Mouse (Mus musculus): ENCODE measurements around the gene Gna11.

The Gna11 gene

DNA sequence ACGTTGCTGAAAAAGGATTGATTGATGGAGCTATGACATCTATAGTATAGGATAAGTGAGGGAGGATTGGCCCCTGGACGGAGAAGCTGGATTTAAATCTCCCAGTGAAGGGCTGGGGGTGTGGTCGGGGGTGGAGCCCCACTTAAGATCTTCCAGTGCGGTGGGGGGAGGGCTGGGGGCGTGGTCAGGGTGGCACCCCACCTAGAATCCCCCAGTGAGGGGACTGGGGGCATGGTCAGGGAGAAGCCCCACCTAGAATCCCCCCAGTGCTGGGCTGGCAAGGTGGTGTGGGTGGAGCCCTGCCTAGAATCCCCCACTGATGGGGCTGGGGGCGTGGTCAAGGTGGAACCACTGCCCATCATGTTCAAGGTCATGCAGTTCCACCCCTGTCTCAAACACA lies 37.9 kb downstream of the Gna11 start:
- peak; percentile 94 for DNase-seq (ENCODE audit: low read depth, low spot score)

DNA sequence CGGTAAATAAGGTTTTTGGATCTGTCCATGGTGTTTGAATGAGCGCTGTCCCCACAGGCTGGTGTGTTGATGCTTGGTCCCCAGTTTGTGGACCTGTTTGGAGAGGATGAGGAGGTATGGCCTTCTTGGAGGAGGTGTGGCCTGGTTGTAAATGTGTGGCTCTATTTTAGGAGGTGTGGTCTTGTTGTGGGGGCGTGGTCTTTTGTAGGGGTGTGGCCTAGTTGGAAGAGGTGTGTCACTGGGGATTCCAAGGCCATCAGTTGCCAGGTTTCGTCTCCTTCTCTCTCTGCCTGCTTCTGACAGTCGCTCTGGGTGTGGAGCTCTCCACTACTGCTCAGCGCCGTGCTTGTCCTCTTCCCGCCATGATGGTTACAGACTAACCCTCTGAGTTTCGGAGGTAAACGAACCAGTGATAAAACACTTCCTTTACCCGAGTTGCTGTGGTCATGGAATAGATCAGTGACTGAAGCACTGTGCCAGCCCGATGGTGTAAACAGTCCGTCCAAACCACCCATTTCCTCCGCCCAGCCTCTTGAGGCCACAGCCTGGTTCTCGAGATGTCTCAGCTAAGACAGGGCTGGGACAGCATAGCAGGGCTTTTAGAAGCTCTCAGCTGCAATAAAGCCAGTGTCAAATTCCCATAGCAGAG lies 39.9 kb downstream of the Gna11 start:
- DNase-seq (ENCODE audit: low read depth, low spot score) = peak; percentile 82

DNA sequence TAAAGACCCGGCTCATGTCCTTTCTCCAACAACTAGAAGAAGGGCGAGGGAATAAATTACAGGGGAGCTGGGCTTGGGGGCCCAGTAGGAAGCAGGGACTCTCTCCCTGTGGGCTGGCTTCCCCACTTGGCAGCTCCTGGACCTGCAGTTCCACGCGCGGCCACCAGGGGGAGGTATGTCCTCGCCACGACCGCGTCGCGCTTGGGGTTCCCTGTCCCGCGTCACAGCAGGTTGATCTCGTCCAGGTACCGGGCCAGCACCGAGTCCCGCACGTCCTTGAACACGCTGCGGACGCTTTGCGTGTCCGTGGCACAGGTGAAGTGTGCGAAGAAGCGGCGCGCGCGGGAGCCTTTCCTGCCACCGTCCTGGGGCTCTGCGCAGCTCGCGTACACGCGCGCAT lies 42.3 kb downstream of the Gna11 start:
- peak; percentile 71 for DNase-seq (ENCODE audit: low read depth, low spot score)

DNA sequence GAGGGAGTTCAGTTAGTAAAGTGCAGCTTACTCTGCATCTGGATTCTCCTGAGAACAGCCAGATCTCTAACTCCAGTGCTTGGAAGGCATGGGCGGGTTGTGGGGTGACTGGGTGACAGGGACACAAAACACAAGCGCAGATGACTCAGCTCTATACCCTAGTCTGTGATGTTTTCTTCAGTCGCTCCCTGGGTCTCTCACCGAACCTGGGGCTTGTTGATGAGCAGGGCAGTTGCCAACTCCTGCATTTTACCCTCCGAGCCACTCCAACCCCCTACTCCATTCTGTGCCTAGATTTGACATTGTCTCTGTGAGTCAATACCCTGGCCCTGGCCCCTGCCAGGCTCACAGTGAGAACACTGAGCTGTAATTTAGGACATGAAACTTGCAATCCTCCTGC lies 43.1 kb downstream of the Gna11 start:
- no peak for DNase-seq (ENCODE audit: low read depth, low spot score)

DNA sequence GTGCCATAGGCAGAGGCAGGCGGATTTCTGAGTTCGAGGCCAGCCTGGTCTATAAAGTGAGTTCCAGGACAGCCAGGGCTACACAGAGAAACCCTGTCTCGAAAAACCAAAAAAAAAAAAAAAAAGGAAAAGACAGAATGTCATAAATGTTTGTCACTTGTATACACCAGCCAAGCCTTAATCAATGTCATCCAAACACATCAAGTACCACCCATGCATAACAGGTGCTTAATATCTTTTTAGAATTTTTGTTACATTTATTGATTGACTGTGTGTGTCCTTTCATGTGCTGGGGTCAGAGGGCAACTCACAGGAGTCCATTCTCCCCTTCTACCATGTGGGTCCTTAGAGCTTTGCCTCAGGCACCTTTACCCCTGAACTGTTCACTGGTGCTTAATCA lies 45.0 kb downstream of the Gna11 start, which contains the start of gene S1pr4:
TSS of gene S1pr4 (minus strand) at position 101 of the 400 bp plus-strand sequence.
- no peak for DNase-seq (ENCODE audit: low read depth, low spot score)

DNA sequence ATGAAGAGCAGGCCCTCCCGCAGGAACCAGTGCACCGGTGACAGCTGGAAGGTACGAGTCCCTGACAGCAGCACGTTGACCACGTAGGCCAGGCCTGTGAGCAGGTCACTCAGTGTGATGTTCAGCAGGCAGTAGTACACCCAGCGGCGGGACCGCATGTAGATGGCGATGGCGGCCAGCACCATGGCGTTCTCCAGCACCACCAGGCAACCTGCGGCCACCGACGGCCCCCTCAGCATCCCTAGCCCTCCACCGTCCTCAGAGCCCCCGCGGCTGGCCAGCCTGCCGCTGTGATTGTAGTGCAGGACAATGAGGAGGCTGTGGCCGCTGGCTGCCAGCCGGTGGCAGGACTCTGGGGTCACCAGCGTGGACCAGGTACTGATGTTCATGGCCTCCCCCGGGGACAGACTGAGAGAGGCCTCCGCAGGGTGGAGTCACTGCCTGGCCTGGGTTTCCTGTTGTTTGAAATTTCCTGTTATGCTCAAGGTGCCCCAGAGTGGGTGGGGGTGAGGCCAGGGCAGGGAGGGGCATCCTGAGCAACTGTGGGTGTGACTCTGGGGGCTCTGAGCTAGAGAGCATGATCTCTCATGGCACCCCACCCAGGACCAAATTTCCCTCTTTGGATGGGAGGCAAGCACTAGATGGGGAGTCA lies 45.6 kb downstream of the Gna11 start:
- DNase-seq (ENCODE audit: low read depth, low spot score) = no peak

DNA sequence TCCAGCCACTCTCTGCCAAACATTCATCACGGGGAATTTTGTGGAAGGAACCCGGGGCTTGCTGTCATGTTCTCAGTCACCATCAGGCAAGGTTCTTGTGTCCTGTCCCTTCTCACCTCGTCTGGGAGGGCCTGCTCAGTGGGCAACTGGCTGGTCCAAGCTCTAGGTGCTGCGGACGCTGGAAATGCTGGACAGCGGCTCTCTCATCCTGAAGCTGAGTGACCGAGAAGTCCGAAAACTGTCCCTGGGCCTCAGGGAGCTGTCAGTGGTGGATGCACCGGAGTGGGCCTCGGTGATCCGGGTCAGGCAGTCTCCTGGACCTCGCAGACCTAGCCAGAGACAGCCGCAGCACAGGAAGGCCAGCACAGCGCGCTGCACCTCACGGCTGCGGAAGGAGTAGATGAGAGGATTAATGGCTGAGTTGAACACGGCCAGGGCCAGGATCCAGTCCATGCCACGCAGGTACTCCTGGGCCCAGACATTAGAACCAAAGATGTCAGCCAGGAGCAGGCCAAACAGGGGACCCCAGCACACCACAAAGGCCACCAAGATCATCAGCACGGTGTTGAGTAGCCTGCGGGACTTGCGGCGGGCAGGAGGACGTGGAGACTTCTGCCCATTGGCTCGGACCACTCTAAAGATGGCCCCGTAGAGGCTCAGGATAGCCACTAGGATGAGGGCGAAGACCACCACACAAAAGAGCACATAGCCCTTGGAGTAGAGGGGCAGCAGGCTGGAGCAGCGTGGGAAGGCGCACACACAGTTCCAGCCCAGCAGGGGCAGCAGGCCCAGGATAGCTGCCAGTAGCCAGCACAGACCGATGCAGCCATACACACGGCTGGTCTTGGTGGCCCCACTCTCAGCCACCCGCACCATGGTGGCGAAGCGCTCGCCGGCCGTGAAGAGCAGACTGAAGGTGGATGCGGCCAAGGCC lies 46.4 kb downstream of the Gna11 start:
- peak; percentile 43 for DNase-seq (ENCODE audit: low read depth, low spot score)

DNA sequence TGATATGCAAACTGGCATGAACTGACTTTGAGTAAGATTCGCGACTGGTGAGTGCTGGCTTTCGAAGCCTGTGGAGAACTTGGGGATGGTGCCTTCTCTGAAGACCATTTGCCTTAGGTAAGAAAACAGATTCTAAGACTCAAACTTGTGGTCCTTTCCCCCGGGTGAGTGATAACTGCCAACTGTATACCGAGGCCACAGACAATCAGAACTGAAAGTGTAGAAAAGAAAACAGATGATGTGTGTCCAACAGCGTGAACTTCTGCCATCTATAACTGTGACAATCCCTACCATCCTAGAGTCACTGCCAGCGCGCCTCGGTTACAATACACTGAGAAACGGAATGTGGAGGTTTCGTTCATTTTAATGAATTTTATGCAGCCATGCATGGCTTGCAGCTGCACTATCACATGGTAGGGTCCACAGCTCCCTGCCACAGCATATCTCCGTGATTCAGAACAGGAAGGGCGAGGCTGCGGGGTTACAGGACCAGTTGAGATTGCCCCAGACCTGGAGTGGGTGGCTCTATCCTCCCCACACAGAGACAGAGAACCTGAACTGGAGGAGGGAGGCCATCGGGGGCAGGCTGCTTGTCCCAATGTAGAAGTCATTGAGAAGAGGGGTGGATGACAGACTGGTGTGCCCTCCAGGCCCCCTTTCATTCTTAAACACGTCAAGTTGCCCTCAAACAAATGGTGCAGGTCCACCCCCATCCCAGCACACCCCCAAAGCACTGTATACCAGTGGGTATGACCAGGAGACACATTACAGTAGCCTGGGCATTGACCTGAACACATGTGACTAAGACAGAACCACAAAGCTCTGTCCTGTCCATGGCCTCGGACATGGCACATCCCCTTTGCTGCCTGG lies 47.4 kb downstream of the Gna11 start:
- DNase-seq (ENCODE audit: low read depth, low spot score) = no peak

DNA sequence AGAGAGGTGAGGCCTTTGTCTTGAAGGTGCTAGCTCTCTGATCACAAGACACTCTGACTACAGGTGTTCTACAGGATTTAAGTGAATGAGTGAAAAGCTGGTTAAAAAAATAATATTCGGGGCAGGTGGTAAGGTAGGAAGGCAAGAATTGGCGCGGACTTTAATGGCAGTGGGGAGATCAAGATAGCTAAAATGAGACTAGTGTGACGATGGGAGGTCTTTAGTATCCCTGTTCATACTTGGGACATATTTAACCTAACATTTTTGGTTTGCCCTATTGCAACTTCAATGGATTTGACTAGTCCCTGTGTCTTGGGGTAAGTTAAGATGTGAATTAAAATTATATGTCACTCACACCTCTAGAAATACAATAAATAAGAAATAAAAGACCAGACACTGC lies 48.0 kb downstream of the Gna11 start:
- no peak for DNase-seq (ENCODE audit: low read depth, low spot score)

DNA sequence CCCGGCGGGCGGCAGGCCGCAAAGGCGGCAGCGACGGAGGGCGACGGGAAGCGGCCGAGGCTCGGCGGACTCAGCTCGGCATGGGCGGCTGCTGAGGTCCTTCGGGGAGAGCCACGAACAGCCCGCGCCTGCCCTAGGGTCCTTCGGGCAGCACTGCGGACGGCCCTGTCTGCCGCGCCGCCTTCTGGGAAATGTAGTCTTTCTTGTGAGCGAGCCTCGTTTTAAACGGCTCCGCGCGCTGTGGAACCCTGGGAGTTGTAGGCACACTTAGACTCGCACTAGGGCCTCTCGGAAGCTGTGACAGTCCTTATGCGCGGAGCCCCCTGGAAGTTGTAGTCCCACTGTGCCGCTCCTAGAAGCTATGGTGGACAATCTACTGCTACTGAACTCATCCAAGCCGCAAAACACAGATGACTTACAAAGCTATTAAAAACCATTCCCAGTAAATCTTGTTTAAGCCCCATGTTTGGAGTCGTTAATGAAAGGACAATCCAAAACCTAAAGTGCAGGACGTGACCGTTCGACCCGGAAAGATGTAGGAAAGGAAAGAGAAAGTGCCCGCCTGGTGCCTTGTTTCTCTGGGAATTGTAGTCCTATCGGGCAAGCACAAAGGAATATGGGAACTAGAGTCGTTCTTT lies 48.6 kb downstream of the Gna11 start, which contains the start of gene Ncln:
TSS of gene Ncln (minus strand) at position 129 of the 638 bp plus-strand sequence.
- DNase-seq (ENCODE audit: low read depth, low spot score) = peak; percentile 99

DNA sequence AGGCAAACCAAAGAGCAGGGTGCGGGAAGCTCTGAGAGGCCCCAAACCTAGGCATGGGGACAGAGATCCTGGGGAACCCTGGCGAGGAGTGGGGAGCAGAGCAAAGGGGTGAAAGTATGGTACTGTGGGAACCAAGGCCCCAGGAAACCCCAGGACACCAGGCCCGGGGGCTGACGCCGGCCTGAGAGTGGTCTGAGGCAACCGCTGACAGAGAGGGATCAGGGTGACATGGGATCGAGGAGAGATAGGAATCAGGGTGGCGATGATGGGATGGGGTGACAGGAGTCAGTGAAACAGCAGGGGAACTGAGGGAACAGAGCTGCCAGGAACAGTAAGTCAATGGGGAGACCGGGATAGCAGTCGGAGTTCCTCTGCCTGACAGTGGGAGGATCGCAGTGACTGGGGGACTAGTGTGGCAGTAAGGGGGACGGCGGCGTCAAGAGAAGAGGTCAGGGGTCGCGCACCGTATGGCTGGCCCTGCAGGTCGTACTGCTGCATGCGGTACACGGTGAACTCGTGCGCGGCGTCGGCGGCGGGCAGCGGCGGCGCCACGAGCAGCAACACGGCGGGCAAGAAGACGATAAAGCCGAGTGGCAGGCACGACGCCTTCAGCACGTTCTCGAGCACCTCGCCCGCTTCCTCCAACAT lies 49.2 kb downstream of the Gna11 start:
- DNase-seq (ENCODE audit: low read depth, low spot score) = no peak

DNA sequence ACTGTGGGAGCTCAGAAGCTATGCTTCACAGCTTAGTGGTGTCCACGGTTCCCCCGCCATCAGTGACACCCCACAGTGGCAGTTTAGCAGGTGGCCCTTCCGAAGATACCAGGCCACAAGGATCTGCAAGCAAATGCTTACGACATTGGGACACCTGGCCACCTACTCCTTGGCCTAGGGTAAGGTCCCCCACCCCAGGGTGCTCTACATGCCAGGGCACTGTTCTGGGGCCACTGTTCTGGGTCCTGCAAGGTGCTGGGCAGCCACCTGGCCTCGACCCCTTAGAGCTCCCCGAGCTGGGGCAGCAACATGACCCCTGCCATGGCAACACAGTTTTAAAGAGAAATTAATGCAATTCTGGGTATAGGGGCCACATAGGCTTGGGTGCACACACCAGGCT lies 49.8 kb downstream of the Gna11 start:
- DNase-seq (ENCODE audit: low read depth, low spot score) = no peak

DNA sequence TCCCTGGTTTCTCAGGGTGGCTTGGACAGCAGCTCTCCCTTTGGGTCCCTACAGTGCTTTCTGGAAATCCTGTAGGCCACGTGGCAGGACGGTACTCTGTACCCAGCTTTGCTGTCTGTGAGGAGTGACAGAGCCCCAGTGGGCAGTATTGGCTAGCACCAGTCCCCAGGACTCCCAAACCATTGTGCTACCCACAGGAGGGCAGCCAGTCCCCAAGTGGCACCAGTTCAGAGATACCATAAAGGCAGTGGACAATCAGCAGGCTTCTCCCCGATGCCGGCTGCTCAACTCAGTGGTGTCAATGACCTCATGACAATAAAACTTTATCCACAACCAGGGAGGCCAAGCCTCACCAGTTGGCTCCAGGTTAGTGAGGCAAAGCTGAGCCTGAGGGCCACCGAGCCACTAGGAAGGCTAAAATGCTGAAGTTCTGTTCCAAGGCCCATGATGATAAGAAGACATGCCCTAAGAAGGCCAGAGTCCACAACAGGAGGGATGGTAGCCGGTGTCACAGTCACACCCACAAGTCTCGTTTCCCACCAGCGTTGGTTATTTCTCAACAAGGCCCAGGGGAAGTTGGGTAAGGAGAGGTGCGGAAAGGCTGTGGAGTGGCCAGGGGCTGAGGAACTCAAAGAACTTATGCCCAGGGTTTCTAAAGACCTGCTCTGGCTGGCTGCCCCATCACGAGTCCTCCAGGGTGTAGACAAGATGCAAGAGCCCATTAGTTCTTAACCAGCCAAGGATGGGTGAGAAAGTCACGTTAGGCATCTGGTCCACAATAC lies 50.5 kb downstream of the Gna11 start:
- no peak for DNase-seq (ENCODE audit: low read depth, low spot score)

DNA sequence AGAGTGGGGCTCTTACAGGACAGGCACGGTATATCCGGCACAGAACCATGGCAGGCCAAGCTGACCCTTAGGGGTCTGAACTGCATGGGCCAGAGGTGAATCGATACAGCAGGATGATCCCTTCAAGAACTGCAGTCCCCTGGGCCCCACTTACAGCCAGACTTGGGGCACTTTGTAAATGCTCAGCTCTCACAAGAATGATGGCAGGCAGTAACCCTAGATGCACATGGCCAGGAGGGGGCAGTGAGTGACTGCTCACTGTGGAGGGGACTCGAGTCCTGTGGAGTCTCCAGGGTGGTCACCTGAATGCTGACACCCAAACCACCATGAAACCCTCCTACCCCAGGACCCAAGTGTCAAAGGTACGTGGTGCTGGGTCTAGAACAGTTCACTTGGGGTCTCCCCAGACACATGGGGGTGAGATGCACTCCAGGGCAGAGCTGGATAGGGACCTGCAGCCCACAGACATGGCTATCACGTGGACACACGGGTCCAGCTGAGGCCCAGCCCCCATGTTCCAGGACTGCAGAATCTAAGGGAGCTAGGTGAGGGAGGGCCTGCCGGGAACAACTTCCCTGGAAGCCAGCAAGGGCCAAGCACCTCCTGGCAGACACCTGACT lies 51.3 kb downstream of the Gna11 start:
- DNase-seq (ENCODE audit: low read depth, low spot score) = no peak

DNA sequence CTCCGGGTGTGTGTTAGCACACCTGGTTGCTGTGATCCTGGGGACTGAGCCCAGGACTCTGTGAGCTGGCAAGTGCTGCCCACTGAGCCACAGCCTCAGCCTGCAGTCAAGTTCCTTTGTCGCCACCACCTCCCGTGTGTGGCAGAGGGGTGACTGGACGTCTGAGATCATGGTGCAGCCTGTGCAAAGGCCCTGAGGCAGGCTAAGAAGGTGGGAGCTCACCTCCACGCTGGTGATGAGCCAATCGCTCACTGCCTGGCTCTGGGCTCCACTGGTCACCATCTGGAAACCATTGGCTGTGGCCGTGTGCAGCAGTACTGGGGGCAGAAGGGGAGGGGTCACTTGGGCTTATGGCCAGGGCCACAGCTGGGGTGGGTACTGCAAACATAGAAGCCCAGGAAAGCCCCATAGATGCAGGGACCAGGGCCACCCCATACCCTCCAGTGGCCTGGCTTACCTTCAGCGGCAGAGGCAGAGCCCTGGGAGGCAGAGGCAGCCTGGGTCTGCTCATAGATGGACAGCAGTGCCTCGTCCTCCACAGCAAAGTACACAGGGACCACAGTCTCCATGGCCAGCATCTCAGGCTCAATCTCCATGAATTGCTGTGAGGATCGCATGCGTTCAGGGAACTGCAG lies 52.3 kb downstream of the Gna11 start:
- no peak for DNase-seq (ENCODE audit: low read depth, low spot score)

DNA sequence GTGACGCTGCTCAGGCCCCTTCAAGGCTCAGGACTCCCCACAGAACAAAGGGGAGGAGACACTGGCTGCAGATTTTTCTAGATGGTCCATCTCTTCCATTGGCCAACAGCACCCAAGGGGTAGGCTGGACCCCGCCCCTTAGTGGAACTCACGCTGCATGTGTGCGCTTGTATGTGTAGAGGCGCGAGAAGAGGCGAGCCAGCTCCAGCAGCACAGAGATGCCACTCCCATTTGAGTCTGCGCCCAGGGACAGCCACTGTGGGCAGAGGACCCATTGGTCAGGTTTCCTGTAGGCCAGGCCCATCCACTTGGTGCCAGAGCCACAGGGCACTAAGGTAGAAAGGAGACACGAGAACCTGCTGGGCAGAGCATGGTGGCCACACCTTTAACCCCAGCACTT lies 54.0 kb downstream of the Gna11 start:
- DNase-seq (ENCODE audit: low read depth, low spot score) = no peak

DNA sequence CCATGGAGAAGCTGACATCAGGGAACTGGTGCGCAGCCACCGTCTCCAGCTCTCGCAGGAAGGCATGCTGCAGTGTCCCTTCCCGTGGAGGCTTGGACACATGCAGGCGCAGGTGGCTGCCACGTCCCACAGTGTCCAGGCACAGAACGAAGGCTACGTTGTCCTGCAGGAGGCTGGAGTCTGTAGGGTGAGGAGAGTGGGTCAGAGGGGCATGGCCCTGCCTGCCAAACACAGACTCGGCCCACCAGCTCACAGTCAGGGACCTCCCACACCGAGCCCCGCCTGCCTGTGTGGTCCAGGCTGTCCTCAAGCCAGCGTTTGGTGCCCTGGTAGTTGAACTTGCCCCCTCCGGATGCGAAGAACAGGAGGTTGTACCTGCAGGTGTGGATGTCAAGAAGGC lies 55.0 kb downstream of the Gna11 start:
- DNase-seq (ENCODE audit: low read depth, low spot score) = no peak

DNA sequence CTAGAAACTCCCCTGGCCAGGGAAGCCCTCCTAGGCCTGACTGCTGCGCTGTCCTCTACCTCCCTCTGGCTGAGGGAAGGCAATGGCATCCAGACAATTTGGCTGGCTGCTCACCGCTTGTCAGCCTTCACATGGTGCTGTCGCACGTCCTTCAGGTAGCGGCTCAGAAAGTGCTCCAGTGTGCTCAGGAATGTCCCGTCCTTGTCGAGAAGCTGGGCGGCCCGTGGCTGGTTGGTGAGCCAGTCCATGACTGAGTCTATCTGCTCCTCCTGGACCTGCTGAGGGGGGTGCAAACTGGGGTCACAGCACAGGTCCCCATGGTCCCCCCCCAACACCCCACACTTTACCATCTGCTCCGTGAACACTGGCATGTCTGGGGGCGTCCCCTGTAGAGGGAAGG lies 56.9 kb downstream of the Gna11 start:
- no peak for DNase-seq (ENCODE audit: low read depth, low spot score)

DNA sequence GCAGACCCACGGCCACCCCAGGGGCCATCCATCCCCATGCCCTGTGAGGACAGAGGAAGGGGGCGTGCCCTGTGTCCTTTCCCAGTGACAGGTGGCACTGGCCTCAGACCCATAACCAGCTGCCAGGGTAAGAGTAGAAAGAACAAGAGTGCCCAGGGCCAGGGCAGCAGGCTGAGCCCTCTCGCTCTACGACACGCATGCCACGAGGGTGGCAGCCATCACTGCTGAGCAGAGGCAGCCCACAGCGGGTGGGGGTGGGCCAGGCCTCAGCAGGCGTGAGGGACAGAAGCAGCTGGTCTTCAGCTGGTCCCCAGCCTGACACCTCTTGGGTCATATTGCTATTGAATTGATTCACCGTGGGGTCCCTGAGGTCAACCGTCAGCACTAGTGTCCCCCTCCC lies 58.5 kb downstream of the Gna11 start:
- no peak for DNase-seq (ENCODE audit: low read depth, low spot score)
